Mouse (Mus musculus) CD4-positive, CD25-positive, alpha-beta regulatory T cell (primary cell): ENCODE data around the gene Cnbd2. TPM values are rescaled to one million over a fixed set of nuclear protein-coding genes. Genes with fewer than 3 reads are reported as not detected.

Source experiments
- polyA plus RNA-seq: library from polyadenylated mRNA; unstranded; fragments of 100-300 nt; shearing (Covaris generic); gene quantifications from one replicate; pipeline ENCODE4 v1.2.1, GENCODE M21; 2017

The Cnbd2 gene
- 5.8 TPM for polyA plus RNA-seq

DNA sequence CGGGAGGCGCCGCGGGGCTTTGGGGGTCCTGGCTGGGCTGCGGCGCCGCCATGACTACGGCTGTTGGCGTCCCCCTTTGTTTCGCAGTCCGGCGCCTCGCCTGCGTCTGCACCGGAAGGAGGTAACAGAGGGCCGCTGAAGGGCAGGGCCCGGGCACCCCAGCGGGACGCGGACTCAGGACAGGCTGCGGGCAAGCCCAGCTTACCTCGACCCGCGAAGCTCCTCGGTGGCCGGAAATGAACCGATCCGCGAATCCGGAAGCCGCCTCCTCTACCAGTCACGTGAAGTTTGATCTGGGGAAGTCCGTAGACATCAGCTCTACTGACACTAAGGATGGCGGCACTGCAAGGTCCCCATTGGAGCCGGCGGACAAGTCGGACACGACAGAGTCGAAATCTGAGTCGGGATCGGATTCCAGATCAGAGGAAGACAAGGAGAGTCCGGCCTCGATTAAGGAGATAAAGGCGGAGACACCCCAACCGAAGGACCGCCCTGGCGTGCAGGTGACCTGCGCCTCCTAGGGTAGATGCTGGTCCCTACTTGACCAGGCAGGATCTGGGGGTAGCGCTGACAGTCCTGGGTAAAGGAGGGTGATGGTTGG lies at the start of gene Cnbd2, which contains the start of gene Scand1:
Gene Cnbd2 (plus strand): TSS at position 3 of the 601 bp plus-strand sequence.
Gene Scand1 (minus strand): TSS at position 408 of the 601 bp plus-strand sequence.

DNA sequence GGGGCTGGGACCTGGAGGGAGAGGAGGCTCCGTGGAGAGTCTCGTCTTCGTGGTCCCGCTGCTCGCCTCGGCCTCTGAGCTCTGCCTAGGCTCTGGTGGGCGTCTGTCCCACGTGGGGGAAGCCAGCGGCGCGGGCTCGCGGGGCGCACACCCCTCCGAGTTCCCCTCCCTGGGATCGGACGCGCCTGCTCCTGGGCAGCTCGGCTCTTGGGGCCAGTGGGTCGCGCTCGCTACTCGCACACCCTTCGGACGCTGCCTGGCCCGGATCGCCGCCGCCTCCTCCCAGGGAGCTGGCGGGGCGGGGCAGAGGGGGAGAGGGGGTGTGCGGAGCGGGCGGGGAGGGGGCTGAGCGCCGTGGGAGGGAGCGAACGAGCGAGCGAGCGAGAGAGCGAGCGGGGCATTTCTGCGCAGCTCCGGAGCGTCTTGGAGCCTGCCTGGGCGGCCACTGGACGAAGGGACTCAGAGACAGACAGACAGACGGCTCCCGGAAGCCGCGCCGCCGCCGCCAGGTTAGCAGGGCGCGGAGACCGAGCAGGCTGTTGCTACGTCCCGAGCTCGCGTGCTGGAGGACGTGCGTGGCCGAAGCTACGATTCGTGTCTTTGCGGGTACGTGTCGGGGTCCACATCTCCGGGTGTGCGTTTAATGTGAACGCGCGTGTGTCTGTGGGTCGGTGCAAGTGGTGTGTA lies 108.7 kb downstream of the Cnbd2 start, which contains the start of gene Epb41l1:
Gene Epb41l1 (plus strand): TSS at position 216 of the 687 bp plus-strand sequence.

Other genes with a start within 250 kb of the Cnbd2 start
- gene Spag4, start 247.1 kb upstream of the Cnbd2 start, polyA plus RNA-seq: 0.89 TPM
- 97.6 TPM for gene Cpne1, start 200.3 kb upstream of the Cnbd2 start, polyA plus RNA-seq
- gene Rbm12, start 200.3 kb upstream of the Cnbd2 start, polyA plus RNA-seq: 33.3 TPM
- gene Gm28036, start 185.2 kb upstream of the Cnbd2 start, polyA plus RNA-seq: 17.4 TPM
- 164 TPM for gene Romo1, start 168.3 kb upstream of the Cnbd2 start, polyA plus RNA-seq
- 54.8 TPM for gene Nfs1, start 168.1 kb upstream of the Cnbd2 start, polyA plus RNA-seq
- 1,046 TPM for gene Rbm39, start 132.1 kb upstream of the Cnbd2 start, polyA plus RNA-seq
- gene Phf20, start 115.8 kb upstream of the Cnbd2 start, polyA plus RNA-seq: 69.2 TPM
- 127 TPM for gene Scand1, start 405 bp downstream of the Cnbd2 start, polyA plus RNA-seq
- gene Epb41l1, start 108.6 kb downstream of the Cnbd2 start, polyA plus RNA-seq: 0.62 TPM
- 27.8 TPM for gene Aar2, start 235.3 kb downstream of the Cnbd2 start, polyA plus RNA-seq